Mouse (Mus musculus) layer of hippocampus, adult 11-12 months (tissue): ENCODE results near the gene Epb41l2.

Source experiments
- DNase-seq: peaks from one replicate; pipeline ENCODE4 v3.0.0; 2022; ENCODE audit warnings: low spot score

The Epb41l2 gene

GRCm38 (mm10) chr10:25499323-25500071 is 139.9 kb downstream of the Epb41l2 start:
- no peak for DNase-seq

GRCm38 (mm10) chr10:25503250-25503649 is 143.7 kb downstream of the Epb41l2 start:
- DNase-seq, result no peak

GRCm38 (mm10) chr10:25513821-25514220 is 154.2 kb downstream of the Epb41l2 start:
- DNase-seq, result no peak

- DNase-seq, result no peak
These were observed 160.4 kb downstream of the Epb41l2 start for GRCm38 (mm10) chr10:25519954-25520353.

GRCm38 (mm10) chr10:25520428-25520827 is 160.8 kb downstream of the Epb41l2 start:
- DNase-seq, result no peak

GRCm38 (mm10) chr10:25523727-25524126 is 164.1 kb downstream of the Epb41l2 start:
- DNase-seq, result no peak

GRCm38 (mm10) chr10:25526156-25526555 is 166.6 kb downstream of the Epb41l2 start:
- DNase-seq, result no peak

GRCm38 (mm10) chr10:25526622-25527021 is 167.0 kb downstream of the Epb41l2 start:
- no peak for DNase-seq

GRCm38 (mm10) chr10:25527126-25527525 is 167.5 kb downstream of the Epb41l2 start:
- no peak for DNase-seq

GRCm38 (mm10) chr10:25531335-25531734 is 171.7 kb downstream of the Epb41l2 start:
- DNase-seq, result no peak

- DNase-seq, result no peak
These were observed 173.5 kb downstream of the Epb41l2 start for GRCm38 (mm10) chr10:25533105-25533504.

- DNase-seq, result no peak
These were observed 174.1 kb downstream of the Epb41l2 start for GRCm38 (mm10) chr10:25533513-25534246.

- no peak for DNase-seq
These were observed 174.9 kb downstream of the Epb41l2 start for GRCm38 (mm10) chr10:25534467-25534866.

GRCm38 (mm10) chr10:25535891-25536331 is 176.3 kb downstream of the Epb41l2 start, which contains the start of gene Smlr1:
Gene Smlr1, minus strand, starts transcription at chr10:25536267.
- DNase-seq, result no peak

GRCm38 (mm10) chr10:25536621-25537020 is 177.0 kb downstream of the Epb41l2 start:
- no peak for DNase-seq

GRCm38 (mm10) chr10:25538738-25539137 is 179.1 kb downstream of the Epb41l2 start:
- no peak for DNase-seq

GRCm38 (mm10) chr10:25539146-25539770 is 179.7 kb downstream of the Epb41l2 start:
- DNase-seq, result peak; percentile 66

- no peak for DNase-seq
These were observed 180.2 kb downstream of the Epb41l2 start for GRCm38 (mm10) chr10:25539771-25540168.

GRCm38 (mm10) chr10:25541097-25541496 is 181.5 kb downstream of the Epb41l2 start:
- no peak for DNase-seq

- peak; percentile 10 for DNase-seq
These were observed 193.3 kb downstream of the Epb41l2 start for GRCm38 (mm10) chr10:25552936-25553335.

- no peak for DNase-seq
These were observed 212.0 kb downstream of the Epb41l2 start for GRCm38 (mm10) chr10:25571319-25572240.
